Mouse (Mus musculus) spleen, postnatal 36 days (tissue): ENCODE results near the gene Smg6.

Experiments
- DNase-seq, 2 experiments: peaks; one replicate each; pipeline ENCODE4 v3.0.0; 2022; ENCODE audit warnings: low spot score in 2 of 2, mixed read lengths in 1 of 2

Gene Smg6

GRCm38 (mm10) chr11:74925577-74926387, at the start of gene Smg6, which contains the start of gene Srr:
Smg6 (plus strand) TSS chr11:74925823.
Srr (minus strand) TSS chr11:74925948.
- peak; percentile 93 to 96 for DNase-seq

GRCm38 (mm10) chr11:74876801-74877200, 48.8 kb upstream of the Smg6 start:
- no peak for DNase-seq

GRCm38 (mm10) chr11:74880999-74881398, 44.6 kb upstream of the Smg6 start:
- DNase-seq: no peak

- no peak for DNase-seq
Observed at GRCm38 (mm10) chr11:74881979-74882378, 43.6 kb upstream of the Smg6 start.

- no peak for DNase-seq
Observed at GRCm38 (mm10) chr11:74883098-74883497, 42.5 kb upstream of the Smg6 start.

GRCm38 (mm10) chr11:74894619-74895018, 31.0 kb upstream of the Smg6 start:
- no peak for DNase-seq

GRCm38 (mm10) chr11:74895980-74896900, 29.4 kb upstream of the Smg6 start:
- DNase-seq: peak; percentile 43 to 55

GRCm38 (mm10) chr11:74896901-74897677, 28.5 kb upstream of the Smg6 start, which contains the start of gene Sgsm2:
Sgsm2 (minus strand) TSS chr11:74897060.
- peak; percentile 50 to 52 for DNase-seq

- peak; percentile 91 to 92 for DNase-seq
Observed at GRCm38 (mm10) chr11:74897678-74898516, 27.7 kb upstream of the Smg6 start, which contains the start of gene Tsr1. Tsr1 (plus strand) TSS chr11:74898071.

- no peak for DNase-seq
Observed at GRCm38 (mm10) chr11:74898517-74898827, 27.2 kb upstream of the Smg6 start.

- no peak for DNase-seq
Observed at GRCm38 (mm10) chr11:74901555-74901954, 24.1 kb upstream of the Smg6 start.

- DNase-seq: no peak
Observed at GRCm38 (mm10) chr11:74902416-74902815, 23.2 kb upstream of the Smg6 start.

GRCm38 (mm10) chr11:74907850-74908249, 17.8 kb upstream of the Smg6 start:
- no peak for DNase-seq

- no peak for DNase-seq
Observed at GRCm38 (mm10) chr11:74908618-74909399, 16.8 kb upstream of the Smg6 start.

GRCm38 (mm10) chr11:74909978-74910377, 15.6 kb upstream of the Smg6 start:
- no peak for DNase-seq

- no peak for DNase-seq
Observed at GRCm38 (mm10) chr11:74912492-74912891, 13.1 kb upstream of the Smg6 start.

GRCm38 (mm10) chr11:74919249-74919648, 6.4 kb upstream of the Smg6 start:
- no peak for DNase-seq

- peak; percentile 14 to 46 for DNase-seq
Observed at GRCm38 (mm10) chr11:74924149-74924548, 1.5 kb upstream of the Smg6 start.

- peak; percentile 45 to 73 for DNase-seq
Observed at GRCm38 (mm10) chr11:74926388-74927005, 874 bp downstream of the Smg6 start.
